Mouse (Mus musculus) bone marrow macrophage, adult 2 months (primary cell): Measurements from ENCODE around the gene Prpsap1.

Source experiments
- CTCF ChIP-seq: IDR thresholded peaks from 2 replicates; pipeline ENCODE4 v1.5.1; 2012; ENCODE audit warnings: low read depth, mild to moderate bottlenecking, low read length, moderate library complexity
- POLR2A ChIP-seq: IDR thresholded peaks from 2 replicates; pipeline ENCODE4 v1.6.1; 2012; ENCODE audit warnings: mild to moderate bottlenecking, low read depth, low read length, borderline replicate concordance

- no peak for TF ChIP-seq POLR2A
- TF ChIP-seq CTCF: no peak
Observed at GRCm38 (mm10) chr11:116499018-116499417, 5.0 kb upstream of the Prpsap1 start.
